Mouse (Mus musculus) bone marrow, adult 2 months (tissue): Measurements from ENCODE around the gene Akap6.

Experiments
- CTCF ChIP-seq: fragments of 200-500 bp; IDR thresholded peaks from 2 replicates; pipeline ENCODE4 v1.5.1; 2011; ENCODE audit warnings: low read length, control low read depth; ENCODE audit not compliant: control insufficient read depth, insufficient read depth
- POLR2A ChIP-seq: fragments of 200-500 bp; IDR thresholded peaks from 2 replicates; pipeline ENCODE4 v1.6.1; 2011; ENCODE audit warnings: low read depth, mild to moderate bottlenecking, control low read depth, low read length, borderline replicate concordance; ENCODE audit not compliant: control insufficient read depth

GRCm38 (mm10) chr12:53042739-53043138, 343.6 kb downstream of the Akap6 start:
- TF ChIP-seq POLR2A: no peak
- TF ChIP-seq CTCF: no peak
